Mouse (Mus musculus): ENCODE data around the gene Ier5.

GRCm38 (mm10) chr1:155073905-155074304, 25.5 kb downstream of the Ier5 start:
- TF ChIP-seq CTCF (IDR thresholded peaks at IDR 0.05; ENCODE audit: low read depth, low read length) (no peak), POLR2AphosphoS5 (IDR thresholded peaks at IDR 0.05; ENCODE audit: insufficient replicate concordance, low read depth, low read length) (no peak), TAL1 (conservative IDR thresholded peaks at IDR 0.05; ENCODE audit: low read depth, low read length) (no peak), GATA1 (IDR thresholded peaks at IDR 0.05; ENCODE audit: borderline replicate concordance, low read length) (no peak)
